Mouse (Mus musculus) embryonic facial prominence, embryonic 10.5 days (tissue): Measurements from ENCODE around the gene Myzap. TPM values are rescaled to one million over a fixed set of nuclear protein-coding genes. Genes with fewer than 3 reads are reported as not detected.

ENCODE experiments used
- DNase-seq: peaks from one replicate; pipeline ENCODE4 v3.0.0-alpha.2; 2017; ENCODE audit warnings: low spot score
- H3K27ac ChIP-seq: fragments of 300-500 bp; sonication (generic); replicated peaks from 2 replicates; pipeline ENCODE4 v1.5.1; 2016; ENCODE audit warnings: mild to moderate bottlenecking
- H3K27me3 ChIP-seq: fragments of 300-500 bp; sonication (generic); replicated peaks from 2 replicates; pipeline ENCODE4 v1.6.1; 2016; ENCODE audit warnings: low read depth, mild to moderate bottlenecking; ENCODE audit not compliant: poor library complexity, severe bottlenecking
- H3K36me3 ChIP-seq: fragments of 300-500 bp; sonication (generic); replicated peaks from 2 replicates; pipeline ENCODE4 v1.6.1; 2016; ENCODE audit warnings: mild to moderate bottlenecking, moderate library complexity
- H3K4me1 ChIP-seq: fragments of 300-500 bp; sonication (generic); 2 replicates; pipeline ENCODE4 v1.6.1; 2016
- H3K4me3 ChIP-seq: fragments of 300-500 bp; sonication (generic); 2 replicates; pipeline ENCODE4 v1.5.1; 2016; ENCODE audit warnings: mild to moderate bottlenecking, moderate library complexity
- H3K9me3 ChIP-seq: fragments of 300-500 bp; sonication (generic); 2 replicates; pipeline ENCODE4 v1.6.1; 2016; ENCODE audit warnings: mild to moderate bottlenecking
- WGBS: fragments of 180-500 bp; shearing (Covaris S2); methylation state at CpG from one replicate; pipeline ENCODE4 v1.1.7; 2016; 5-methylcytosine and 5-hydroxymethylcytosine counted together
- polyA plus RNA-seq: library from polyadenylated mRNA; unstranded; fragments of >200 nt; fragmentation: Nextera tagmentation; extraction: Ambion mirVana; gene quantifications from 2 replicates; pipeline ENCODE4 v1.2.1, GENCODE M21; 2016

The Myzap gene
- polyA plus RNA-seq, 1 experiment from 2014 or later = 7.1 TPM

GRCm38 (mm10) chr9:71567391-71567790 lies 24.8 kb downstream of the Myzap start:
- H3K4me3 ChIP-seq = no peak overlapping the region
- H3K4me1 ChIP-seq = peaks cover 28% of the 10 kb centered on the region
- no peaks in the 10 kb centered on the region for H3K9me3 ChIP-seq
- no peaks in the 10 kb centered on the region for H3K27me3 ChIP-seq
- no peak for DNase-seq
- no peak overlapping the region for H3K27ac ChIP-seq
- 77% methylated on average over 3 of the region's 3 CpGs for WGBS
- H3K36me3 ChIP-seq = no peaks in the 10 kb centered on the region

DNA sequence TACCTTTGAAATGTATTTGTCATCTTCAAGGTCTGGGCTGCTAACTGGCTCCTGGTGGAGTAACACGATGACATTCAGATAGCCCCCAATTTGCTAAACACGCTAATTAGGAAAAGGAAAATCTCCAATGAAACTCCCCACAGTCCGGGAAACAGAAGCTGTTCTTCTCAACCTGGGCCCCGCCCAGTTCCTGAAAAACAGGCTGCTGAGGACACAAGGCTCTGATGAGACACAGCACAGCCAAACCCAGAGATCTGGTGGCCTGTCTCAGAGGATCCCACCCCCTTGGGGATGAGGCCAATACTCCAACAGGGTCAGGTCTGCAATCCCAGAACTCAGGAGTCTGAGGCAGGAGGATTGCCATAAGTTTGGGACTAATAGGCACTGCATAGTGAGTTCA lies 25.4 kb downstream of the Myzap start:
- WGBS = 42% methylated on average over 4 of the region's 4 CpGs
- no peaks in the 10 kb centered on the region for H3K9me3 ChIP-seq
- no peak for DNase-seq
- H3K27ac ChIP-seq = no peak overlapping the region
- no peak overlapping the region for H3K4me3 ChIP-seq
- no peaks in the 10 kb centered on the region for H3K36me3 ChIP-seq
- no peaks in the 10 kb centered on the region for H3K27me3 ChIP-seq
- H3K4me1 ChIP-seq = peaks cover 28% of the 10 kb centered on the region

DNA sequence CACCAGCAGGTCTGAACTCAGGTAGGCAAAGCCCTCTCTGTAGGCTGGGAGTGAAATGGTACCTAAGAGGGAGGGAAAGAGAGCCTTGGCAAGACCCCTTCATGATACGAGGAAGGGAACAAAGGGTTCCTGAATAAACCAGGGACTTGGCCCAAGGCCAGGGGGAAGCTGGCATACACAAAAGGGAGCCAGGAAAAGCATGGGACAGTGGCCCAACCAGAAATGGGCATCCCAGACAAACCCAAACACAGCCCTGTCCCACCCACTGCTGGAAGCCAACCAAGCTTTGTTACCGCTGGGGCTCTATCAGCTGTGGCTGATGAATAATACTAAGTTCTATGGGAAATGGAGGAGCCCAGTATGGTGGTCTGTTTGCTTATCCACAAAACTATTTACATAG lies 34.4 kb downstream of the Myzap start:
- DNase-seq = no peak
- Histone ChIP-seq H3K4me1 (no peaks in the 10 kb centered on the region), H3K36me3 (peaks cover 8% of the 10 kb centered on the region), H3K27ac (no peak overlapping the region), H3K27me3 (no peaks in the 10 kb centered on the region), H3K4me3 (no peak overlapping the region), H3K9me3 (no peaks in the 10 kb centered on the region)
- 82% methylated on average over 2 of the region's 2 CpGs for WGBS

- Histone ChIP-seq H3K27me3 (no peaks in the 10 kb centered on the region), H3K4me1 (no peaks in the 10 kb centered on the region), H3K27ac (no peak overlapping the region), H3K36me3 (peaks cover 8% of the 10 kb centered on the region; the same call in 1 of the 2 replicates), H3K9me3 (no peaks in the 10 kb centered on the region), H3K4me3 (no peak overlapping the region)
- no peak for DNase-seq
- 96% methylated on average over 3 of the region's 3 CpGs for WGBS
Measured at GRCm38 (mm10) chr9:71554001-71554400, 38.2 kb downstream of the Myzap start.

- no peak for DNase-seq
- Histone ChIP-seq H3K9me3 (no peaks in the 10 kb centered on the region), H3K36me3 (peaks cover 8% of the 10 kb centered on the region; the same call in 1 of the 2 replicates), H3K4me3 (no peak overlapping the region), H3K4me1 (peaks cover 10% of the 10 kb centered on the region), H3K27ac (no peak overlapping the region), H3K27me3 (no peaks in the 10 kb centered on the region)
- 90% methylated on average over 8 of the region's 8 CpGs for WGBS
Measured at GRCm38 (mm10) chr9:71550176-71550575, 42.0 kb downstream of the Myzap start.

- no peaks in the 10 kb centered on the region for H3K36me3 ChIP-seq
- peaks cover 10% of the 10 kb centered on the region for H3K4me1 ChIP-seq
- WGBS = 80% methylated on average over 10 of the region's 10 CpGs
- H3K27me3 ChIP-seq = no peaks in the 10 kb centered on the region
- no peak overlapping the region for H3K4me3 ChIP-seq
- no peak for DNase-seq
- no peak overlapping the region for H3K27ac ChIP-seq
- no peaks in the 10 kb centered on the region for H3K9me3 ChIP-seq
Measured at GRCm38 (mm10) chr9:71547704-71548275, 44.4 kb downstream of the Myzap start.

DNA sequence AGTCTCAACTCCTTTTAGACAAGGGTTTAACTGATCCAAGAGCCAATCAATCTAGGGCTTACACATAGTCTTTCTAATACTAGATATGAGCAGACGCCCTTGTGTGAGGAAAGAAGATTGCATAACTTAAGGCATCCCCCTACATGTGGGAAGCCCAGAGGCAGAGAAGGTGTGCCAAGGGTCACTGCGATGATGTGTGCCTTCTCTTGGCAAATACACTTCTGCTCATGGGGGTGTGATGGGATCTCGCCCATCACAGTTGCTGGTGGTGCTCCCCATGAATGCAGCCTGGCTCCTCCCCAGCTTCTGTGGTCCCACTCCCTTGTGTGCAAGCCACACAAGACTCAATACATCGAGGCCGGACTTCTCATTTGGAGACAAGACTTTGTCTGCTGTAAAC lies 47.3 kb downstream of the Myzap start:
- Histone ChIP-seq H3K4me1 (peaks cover 10% of the 10 kb centered on the region), H3K27ac (no peak overlapping the region), H3K4me3 (no peak overlapping the region), H3K27me3 (no peaks in the 10 kb centered on the region), H3K9me3 (no peaks in the 10 kb centered on the region), H3K36me3 (no peaks in the 10 kb centered on the region)
- WGBS = 88% methylated on average over 5 of the region's 5 CpGs
- DNase-seq = no peak

GRCm38 (mm10) chr9:71543443-71544222 lies 48.5 kb downstream of the Myzap start:
- Histone ChIP-seq H3K27me3 (no peaks in the 10 kb centered on the region), H3K36me3 (no peaks in the 10 kb centered on the region), H3K4me3 (no peak overlapping the region), H3K4me1 (peaks cover 10% of the 10 kb centered on the region), H3K9me3 (no peaks in the 10 kb centered on the region), H3K27ac (no peak overlapping the region)
- 20% methylated on average over 19 of the region's 19 CpGs for WGBS
- DNase-seq = peak; percentile 82

DNA sequence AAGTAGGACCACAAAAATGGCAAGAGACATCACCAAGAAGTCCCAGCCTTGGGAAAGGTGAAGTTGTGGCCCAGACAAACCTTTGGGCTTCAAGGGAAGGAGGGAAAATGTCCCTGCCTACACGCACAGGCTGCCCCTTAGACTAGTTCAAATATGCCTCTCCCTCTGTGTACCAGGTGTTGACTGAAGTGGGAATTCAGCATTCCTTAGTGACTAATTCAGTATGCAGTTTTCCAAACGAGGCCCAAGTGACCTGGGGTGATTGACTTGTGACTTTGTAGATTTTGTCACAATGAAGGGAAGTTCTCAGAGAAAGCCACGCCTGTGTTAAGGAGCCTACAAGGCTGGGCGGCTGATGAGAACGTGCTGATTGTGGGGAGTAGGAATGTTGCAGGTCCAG lies 49.9 kb downstream of the Myzap start:
- no peaks in the 10 kb centered on the region for H3K27me3 ChIP-seq
- DNase-seq = no peak
- WGBS = 70% methylated on average over 5 of the region's 5 CpGs
- H3K4me3 ChIP-seq = no peak overlapping the region
- H3K27ac ChIP-seq = no peak overlapping the region
- H3K4me1 ChIP-seq = peaks cover 10% of the 10 kb centered on the region
- no peaks in the 10 kb centered on the region for H3K36me3 ChIP-seq
- H3K9me3 ChIP-seq = no peaks in the 10 kb centered on the region

- no peak for DNase-seq
- WGBS = 78% methylated on average over 3 of the region's 3 CpGs
- Histone ChIP-seq H3K4me1 (no peaks in the 10 kb centered on the region), H3K27me3 (no peaks in the 10 kb centered on the region), H3K4me3 (no peak overlapping the region), H3K27ac (no peak overlapping the region), H3K36me3 (no peaks in the 10 kb centered on the region), H3K9me3 (no peaks in the 10 kb centered on the region)
Measured at GRCm38 (mm10) chr9:71540739-71541138, 51.4 kb downstream of the Myzap start.

- Histone ChIP-seq H3K9me3 (no peaks in the 10 kb centered on the region), H3K27me3 (no peaks in the 10 kb centered on the region), H3K36me3 (no peaks in the 10 kb centered on the region), H3K4me3 (no peak overlapping the region), H3K27ac (no peak overlapping the region), H3K4me1 (no peaks in the 10 kb centered on the region)
- WGBS = 91% methylated on average over 5 of the region's 5 CpGs
- DNase-seq = no peak
Measured at GRCm38 (mm10) chr9:71535730-71536129, 56.4 kb downstream of the Myzap start.

- Histone ChIP-seq H3K4me3 (no peak overlapping the region), H3K27ac (no peak overlapping the region), H3K36me3 (no peaks in the 10 kb centered on the region), H3K9me3 (no peaks in the 10 kb centered on the region), H3K27me3 (no peaks in the 10 kb centered on the region), H3K4me1 (no peaks in the 10 kb centered on the region)
- DNase-seq = no peak
- 93% methylated on average over 2 of the region's 2 CpGs for WGBS
Measured at GRCm38 (mm10) chr9:71535036-71535435, 57.1 kb downstream of the Myzap start.

DNA sequence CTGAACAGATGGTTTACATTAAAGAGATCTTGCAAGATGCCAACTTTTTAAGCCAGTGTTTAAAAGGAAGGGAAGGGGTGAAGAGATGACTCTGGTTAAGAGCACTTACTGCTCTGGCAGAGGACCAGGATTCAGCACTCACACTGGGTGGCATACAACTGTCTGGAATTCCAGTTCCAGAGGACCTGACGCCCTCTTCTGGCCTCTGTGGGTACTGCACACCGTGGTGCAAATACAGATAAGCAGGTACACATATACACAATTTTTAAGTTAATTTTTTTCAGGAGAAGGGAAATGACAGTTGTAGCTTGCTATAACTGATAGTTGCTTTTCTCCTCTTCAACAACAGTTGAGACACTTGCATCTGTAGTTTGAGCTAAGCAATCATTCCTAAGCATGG lies 62.2 kb downstream of the Myzap start:
- Histone ChIP-seq H3K36me3 (no peaks in the 10 kb centered on the region), H3K27ac (no peak overlapping the region), H3K4me3 (no peak overlapping the region), H3K9me3 (no peaks in the 10 kb centered on the region), H3K27me3 (no peaks in the 10 kb centered on the region), H3K4me1 (no peaks in the 10 kb centered on the region)
- DNase-seq = no peak
- WGBS = 75% methylated on average over 2 of the region's 2 CpGs
